Mouse (Mus musculus) fibroblast of lung, adult 2 months (primary cell): ENCODE data around the gene Tex2.
"Not testable (repeated sequence)": the region's sequence is repeated elsewhere in the genome, so short reads cannot be mapped to it uniquely, and the experiment has no call there.

Experiments
- DNase-seq: peaks from one replicate; pipeline ENCODE4 v3.0.0-alpha.2; 2011; ENCODE audit warnings: low read depth

The Tex2 gene

DNA sequence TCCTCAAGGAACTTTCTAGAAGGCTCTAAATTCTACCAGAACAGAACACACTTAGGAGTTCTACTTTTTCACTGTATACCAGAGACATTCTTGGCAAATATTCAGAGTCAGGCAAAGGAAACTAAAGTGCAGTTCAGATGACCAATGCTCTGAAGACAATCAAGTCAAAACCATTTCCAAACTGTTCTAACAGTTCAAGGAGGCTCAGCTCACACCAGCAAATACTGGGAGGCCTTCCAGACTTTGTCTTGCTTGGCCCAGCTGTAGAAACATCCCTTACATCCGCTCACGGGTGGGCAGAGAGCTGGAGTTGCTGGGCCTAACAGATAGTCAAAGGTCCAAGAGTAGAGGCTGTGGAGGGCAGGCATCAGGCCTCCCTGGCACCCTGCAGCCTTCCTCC lies 34.1 kb downstream of the Tex2 start:
- DNase-seq: no peak

DNA sequence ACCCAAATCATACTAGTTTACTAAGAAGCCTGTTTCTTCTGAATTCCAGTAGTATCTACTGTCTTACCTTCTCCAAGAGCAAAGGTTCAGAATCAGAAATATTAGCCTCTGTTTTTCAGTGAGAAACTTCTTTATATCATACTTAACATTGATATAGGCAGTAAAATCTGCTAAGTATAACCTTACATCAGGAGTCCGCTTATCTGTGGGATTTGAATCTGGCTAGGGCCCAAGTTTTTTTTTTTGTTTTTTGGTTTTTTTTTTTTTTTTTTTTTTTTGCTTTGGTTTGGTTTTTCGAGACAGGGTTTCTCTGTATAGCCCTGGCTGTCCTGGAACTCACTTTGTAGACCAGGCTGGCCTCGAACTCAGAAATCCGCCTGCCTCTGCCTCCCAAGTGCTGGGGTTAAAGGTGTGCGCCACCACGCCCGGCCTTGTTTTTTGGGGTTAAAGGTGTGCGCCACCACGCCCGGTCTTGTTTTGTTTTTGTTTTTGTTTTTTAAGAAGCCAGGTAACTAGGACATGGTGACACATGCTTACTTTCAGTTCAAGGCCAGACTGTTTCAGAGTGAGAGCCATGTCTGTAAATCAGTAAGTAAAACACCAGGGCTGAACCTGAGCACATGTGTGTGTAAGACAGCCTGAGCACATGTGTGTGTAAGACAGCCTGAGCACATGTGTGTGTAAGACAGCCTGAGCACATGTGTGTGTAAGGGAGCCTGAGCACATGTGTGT lies 35.4 kb downstream of the Tex2 start:
- DNase-seq: not testable (repeated sequence)

DNA sequence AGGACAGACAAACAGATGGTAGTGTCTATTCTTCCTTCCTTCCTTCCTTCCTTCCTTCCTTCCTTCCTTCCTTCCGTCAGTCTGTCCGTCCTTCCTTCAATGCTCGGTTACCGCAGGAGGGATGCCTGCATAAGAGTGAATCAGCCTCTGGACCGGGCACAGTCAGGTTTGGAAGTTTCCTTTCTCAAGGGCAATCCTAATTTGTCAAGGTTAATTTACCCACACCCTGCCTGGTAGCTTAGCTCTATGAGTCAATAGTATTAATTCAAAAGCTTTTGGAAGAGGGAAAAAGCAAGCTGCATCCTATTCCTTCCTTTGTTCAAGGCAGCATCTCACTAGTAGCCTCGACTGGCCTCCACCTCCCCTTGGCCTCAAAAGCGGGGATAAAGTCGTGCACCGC lies 38.8 kb downstream of the Tex2 start:
- DNase-seq: no peak

DNA sequence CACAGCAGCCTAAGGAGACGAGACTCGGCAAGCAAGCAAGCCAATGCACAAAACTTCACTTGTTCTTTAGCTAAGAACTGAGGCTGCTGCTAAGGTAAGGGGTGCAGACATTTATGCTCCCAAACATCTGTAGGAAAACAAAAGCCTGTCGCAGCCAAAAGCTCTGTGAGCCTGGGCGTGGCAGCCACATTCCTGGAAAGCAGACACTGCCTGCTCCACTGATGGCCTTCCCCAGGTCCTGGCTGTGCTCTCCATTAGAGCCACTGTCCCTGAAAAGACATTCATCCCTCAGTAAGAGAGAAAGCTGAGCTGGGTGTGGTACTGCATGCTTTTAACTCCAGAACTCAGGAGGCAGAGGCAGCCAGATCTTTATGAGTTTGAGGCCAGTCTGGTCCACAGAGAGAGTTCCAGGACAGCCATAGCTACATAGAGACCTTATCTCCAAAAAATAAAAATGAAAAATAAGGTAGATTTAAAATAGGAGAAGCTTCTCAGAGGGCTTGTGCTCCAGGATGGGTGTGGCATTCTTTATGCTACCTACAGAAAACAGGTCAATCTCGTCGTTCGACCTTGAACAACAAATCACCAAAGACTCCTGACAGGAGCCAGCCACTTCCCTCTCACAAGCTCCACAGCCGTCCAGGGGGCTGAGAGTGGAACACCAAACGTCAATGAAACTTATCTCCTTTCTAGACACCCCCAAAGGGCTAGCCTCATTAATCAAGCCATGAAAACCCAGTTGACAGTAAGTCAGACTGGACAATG lies 39.6 kb downstream of the Tex2 start:
- no peak for DNase-seq

DNA sequence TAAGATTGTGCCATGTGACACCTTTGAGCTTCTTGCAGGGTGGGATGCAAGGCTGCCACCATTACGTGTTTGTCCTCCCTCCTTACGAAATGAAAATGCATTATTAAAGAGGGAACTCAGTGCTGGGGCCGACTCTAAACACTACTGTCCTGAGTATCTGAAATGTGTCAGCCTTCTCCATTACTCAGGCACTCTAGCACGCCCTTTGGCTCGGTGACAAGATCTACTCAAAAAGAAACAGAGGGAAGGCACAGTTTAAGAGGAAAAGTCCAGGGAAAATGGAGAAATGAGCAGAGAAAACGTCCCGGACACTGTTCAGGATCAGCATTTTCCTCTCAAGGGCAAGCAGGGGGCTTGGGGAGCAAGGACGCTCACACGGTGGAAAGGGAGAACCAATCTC lies 40.3 kb downstream of the Tex2 start:
- DNase-seq: no peak

DNA sequence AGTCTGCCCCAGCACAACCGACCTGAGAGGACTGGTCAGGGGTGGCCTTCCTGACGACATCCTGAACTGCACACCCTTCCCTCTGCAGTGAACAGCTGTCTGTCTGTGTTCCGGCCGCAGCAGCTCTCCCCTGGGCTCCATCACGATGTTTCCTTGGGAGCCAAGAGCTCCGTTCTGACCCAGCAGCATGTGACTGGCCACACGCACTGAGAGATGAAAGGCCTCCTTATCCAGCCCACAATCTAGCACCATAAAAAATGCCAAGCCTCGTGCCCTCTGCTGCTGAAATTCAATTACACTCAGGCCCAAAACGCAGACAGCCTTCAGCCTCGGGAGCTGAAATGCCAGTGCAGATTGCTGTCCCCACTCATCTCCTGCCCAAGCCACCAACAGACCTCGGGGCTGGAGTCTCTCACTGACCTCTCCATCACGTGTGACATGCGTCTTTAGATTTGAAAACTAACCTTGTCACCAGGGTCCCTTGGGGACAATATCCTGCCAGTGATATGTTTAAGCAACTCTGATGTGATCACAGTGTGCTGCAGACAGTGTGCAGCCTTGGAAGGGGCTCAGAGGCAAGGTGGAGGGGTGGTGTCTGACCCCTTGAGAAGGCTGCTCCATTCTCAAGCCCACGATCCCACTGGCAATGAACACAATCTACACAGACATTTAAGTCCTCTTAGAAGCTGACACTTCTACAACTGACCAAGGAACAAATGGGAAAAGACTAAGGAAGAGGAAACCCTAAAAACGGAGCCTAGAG lies 41.0 kb downstream of the Tex2 start:
- no peak for DNase-seq

DNA sequence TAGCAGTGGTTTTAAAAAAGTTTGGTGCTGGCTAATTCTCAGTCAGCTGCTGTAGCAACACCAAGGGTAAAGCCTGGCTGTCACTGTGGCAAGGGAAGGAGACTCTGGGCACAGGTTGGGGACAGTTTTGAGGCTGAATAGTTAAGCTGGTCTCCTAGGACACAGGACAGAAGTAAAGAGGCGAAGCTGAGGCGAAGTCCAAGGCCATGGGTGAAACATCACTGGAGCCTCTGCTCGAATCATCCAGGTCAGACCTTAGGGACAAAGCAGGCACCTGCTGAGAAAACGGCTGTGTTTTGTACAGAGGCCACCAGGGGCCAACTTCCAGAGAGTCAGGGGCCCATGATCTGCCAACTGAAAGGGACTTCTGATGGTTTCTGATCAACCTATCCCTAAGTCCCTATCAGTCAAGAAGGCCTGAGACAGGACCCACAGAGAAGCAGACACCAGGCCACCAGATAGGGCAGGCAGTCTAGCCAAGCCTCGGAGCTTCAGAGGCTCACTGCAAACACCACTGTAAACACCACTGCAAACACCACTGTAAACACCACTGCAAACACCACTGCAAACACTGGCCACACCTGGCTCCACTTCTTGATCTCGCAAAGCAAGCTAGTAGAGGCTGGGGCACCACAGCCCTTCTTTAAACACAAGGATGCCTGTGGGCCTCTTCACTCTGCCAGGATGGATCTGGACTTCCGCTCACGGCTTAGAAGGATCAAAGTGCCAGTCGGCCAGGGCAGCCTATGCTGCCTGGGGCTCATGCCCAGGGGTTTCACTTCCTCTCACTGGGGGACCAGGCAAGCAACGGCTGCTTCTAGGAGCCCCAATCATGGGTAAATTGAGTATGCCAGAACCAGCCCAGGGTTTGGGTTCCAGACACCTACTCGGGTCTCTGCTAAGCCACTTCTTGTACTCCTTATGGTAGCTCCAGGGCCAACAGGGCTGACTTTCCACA lies 41.9 kb downstream of the Tex2 start:
- DNase-seq: no peak

DNA sequence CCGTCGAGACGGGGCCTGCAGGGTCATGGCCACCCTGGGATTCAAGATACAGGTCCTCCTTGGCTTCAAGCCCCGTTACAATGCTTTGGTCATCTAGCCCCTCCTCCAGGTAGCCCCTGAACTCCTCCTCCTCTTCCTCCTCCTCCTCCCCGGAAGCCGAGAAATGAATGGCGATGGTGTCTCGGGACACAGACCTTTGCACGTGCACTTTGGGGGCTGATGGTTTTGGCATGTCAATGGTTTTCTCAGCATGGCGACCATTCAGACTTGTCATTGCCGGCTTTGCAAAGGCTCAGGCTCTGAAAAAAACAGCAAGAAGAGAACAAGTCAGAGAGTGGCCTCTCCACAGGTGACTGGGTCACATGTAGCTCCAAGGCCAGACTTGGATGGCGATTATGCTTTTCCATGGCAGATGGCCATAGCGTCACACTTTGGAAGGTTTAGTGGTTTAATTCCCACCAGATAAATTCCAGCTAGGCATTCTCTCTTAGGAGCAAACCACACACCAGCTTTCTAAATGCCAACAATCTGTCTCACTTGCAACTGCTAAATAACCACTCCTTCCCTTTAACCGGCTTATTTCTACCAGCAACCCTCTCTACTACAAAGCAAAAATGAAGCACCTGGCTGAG lies 44.8 kb downstream of the Tex2 start:
- DNase-seq: no peak

DNA sequence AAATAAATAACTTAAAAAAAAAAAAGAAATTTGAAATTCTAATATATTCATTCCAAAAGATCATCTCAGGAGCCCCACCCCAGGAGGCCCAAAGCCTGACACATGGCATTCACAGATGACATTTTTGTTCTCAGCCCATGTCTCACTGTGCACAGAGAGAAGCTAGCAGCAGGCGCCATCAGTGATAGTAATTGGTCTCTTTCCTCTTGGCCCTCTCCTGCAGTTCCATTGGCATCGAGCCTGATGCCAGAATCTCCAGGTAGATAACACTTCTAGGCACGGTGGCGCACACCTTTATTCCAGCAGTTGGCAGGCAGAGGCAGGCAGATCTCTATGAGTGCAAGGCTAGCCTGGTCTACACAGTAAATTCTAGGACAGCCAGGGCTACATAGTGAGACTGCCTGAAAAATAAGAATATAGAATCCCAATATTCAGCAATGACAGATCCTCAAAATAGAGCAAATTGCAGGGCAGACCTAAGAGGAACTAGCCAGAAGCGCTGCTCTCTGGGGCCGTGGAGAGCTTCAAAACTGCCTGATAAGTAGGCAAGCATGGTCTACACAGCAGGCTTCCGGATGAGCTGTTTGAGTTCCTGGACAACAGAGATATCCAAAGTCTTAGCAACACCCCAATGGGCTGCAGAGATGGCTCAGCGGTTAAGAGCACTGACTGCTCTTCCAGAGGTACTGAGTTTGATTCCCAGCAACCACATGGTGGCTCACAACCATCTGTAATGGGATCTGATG lies 47.0 kb downstream of the Tex2 start:
- no peak for DNase-seq

DNA sequence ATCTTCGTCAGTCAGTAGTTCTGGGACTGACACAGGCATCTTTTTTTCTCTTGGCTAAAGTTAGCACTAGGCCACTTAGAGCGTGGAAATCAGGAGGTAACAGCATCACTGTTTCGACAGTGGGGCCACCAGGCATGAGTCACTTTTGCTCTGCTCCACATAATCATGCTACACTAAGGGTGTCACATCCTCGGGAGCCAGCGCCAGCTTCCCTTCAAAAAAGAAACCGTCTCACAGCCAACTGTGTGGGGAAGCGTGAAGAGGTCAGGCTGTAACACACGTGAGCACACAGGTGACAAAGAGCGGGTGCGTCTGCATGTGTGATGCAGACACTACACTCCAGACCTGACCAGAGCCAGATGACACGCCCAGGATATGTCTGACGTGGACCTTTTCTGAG lies 49.0 kb downstream of the Tex2 start:
- no peak for DNase-seq

DNA sequence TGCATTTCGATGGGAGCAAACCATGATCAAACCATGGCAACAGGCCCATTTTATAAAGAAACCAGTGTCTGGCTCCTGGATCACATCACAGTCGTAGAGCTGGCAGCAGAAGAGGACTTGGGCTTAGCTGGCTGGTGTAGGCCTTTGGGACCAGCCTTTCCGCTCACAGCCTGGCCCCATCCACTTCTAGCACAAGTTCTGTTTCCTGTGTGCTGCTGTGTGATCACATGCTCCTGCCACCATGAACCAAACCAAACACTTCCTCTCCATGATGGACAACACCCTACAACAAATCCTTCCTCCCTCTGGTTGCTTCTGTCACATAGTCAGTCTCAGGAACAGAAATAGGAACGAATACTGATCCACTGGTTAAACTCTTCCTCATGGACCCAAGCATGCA lies 50.5 kb downstream of the Tex2 start:
- no peak for DNase-seq

DNA sequence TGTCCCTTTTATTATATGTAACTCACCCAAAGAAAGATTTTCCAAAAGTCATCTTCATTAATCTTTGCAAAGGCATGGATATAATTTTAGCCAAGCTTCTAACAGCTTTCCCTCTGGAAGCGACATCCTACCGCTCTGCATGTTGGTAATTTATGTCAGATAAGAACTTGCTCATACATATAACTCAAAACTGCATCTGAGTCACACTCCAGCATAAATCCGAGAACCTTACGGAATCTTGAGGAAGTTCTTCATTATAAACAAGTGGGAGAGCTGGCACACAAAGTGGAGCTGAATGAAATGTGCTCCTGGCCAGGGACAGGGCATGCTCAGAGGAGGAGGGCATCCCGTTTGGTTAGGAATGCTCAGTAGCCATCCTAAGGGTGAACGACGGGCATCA lies 53.5 kb downstream of the Tex2 start:
- DNase-seq: no peak

DNA sequence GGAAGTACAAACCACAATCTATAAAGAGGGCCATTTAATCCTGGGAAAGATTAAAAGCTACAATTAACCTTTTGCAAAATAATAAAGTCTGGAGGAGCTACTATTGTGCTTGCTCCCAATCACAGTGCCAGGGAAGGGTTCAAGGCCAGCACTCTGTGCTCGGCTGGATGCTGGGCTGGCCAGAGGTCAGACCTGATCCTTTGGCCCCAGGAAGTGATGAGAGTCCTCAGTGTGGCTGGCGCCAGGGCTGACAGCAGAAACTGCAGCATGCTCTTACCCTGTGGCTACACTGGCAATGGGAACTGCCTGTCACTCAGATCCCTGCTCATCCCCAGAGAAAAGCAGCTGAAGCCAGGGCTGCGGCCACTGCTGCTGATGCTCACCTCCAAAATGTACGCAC lies 55.2 kb downstream of the Tex2 start:
- DNase-seq: no peak

DNA sequence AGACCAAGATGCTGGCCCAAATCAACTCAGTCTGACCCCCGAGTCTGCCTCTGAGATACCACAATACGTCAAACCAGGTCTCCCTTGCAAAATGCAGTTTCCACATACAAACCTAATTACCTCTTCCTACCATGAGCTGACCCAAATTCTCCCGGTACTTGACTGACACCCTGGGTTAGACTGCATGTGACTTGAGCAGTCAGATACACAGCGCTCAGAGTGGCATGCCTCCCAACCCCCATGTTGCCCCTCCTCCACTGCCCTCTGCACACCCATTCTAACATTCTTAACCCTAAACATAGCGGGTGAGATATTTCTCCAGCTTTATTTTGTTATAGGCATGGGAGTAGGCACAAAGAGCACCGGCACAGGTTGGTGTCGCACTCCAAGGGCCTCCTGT lies 55.8 kb downstream of the Tex2 start:
- no peak for DNase-seq

DNA sequence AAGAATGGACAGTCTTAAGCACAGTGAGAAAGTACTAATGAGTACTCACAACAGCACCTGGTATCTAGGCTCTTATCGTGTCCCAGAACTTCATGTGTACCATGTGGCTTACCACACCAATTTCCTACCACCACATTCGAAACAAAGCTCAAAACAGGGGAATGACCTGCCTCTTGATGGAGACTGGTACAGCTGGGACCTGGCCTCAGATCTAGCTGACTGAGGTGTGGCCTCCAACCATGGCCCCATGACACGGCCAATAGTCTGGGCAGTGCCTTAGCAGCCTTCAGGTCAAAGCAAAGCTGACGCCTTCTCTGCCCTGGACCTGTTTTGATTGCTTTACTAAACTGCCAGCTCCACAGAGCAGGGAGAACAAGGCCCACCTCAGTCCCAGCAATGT lies 56.5 kb downstream of the Tex2 start:
- no peak for DNase-seq

DNA sequence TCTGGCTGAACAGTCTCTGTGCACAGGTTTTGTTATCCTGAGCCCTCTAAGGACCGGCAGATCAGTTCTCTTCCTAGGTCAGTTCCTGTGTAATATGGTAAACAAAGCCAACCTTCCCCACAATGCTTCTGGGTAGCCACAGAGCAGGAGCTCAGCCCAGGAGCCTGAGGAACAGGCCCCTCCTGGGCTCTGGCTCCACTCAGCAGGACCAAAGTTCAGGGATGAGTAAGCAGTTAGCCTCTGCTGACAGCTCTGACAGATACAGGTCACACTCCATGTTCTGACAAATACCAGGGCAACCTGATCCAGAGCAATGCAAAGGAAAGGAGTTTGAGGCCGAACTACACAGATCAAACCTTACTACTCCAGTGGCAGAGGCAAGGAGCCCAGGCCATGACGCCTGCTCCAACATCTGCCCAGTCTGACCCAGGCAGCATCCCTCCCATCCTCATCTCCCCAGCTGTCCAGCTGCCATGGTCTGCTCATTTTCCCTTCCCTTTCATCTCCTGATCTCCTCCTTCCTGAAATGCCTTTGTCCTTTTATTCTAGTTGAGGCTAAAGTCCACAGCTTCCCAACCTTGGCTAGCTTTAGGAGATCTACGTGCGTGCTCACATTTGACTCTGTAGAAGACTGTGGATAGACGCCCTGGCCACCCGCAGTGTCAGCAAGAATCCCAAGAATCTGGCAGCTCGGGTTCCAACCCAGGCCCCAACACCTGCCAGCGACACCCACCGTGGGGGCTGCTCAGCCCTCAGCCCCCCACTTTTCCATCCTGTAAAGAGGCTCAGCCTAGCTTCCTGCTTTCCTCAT lies 57.2 kb downstream of the Tex2 start:
- DNase-seq: no peak

DNA sequence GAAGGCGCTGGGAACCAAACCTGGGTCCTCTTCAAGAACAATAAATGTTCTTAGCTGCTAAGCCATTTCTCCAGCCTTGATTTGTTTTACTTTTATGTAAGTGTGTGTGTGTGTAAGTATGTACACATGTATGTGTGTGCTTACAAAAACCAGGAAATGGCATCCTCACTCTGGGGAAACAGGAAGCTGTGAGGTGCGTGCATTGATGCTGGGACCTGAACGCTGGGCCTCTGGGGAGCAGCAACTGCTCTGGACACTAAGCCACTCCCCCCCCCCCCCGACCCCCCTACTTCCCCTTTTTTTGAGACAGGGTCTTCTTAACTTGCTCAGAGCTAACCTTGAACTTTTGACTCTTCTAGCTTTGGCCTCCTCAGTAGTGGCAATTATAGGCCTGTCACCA lies 62.8 kb downstream of the Tex2 start:
- no peak for DNase-seq

DNA sequence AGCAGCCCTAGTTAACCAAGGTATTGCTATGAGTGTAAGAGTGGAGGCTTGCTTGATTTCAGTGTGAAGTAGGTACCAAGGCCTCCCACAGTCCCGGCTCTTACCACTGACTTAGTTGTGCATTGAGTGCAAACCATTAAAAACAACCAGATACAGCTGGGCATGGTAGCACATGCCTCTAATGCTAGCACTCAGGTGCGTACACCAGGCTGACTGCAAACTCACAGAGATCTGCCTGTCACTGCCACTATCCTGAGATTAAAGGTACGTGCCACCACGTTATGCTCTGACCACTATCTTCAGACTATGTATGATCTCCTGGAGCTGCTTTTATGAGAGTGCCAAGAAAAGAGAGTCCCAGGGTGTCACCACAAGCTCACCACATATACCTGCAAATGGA lies 67.1 kb downstream of the Tex2 start:
- no peak for DNase-seq

DNA sequence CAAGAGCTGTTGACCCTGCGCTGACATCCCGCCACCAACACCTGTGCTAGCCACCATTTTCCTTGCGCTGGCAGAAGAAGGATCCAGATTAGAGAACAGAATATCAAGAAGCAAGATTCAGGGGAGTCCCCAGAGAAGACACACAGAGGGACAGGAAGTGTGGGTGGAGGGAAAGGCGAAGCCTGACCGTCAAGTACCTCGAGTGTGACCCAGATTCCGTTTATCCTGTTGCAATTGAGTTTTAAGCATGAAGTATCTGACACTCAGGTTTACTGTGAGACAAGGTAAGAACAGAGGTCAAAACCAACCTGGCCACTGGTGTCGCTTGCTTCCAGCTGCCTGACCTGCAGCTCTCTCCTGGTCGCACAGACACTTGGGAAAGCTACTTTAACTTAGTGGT lies 68.3 kb downstream of the Tex2 start:
- no peak for DNase-seq

DNA sequence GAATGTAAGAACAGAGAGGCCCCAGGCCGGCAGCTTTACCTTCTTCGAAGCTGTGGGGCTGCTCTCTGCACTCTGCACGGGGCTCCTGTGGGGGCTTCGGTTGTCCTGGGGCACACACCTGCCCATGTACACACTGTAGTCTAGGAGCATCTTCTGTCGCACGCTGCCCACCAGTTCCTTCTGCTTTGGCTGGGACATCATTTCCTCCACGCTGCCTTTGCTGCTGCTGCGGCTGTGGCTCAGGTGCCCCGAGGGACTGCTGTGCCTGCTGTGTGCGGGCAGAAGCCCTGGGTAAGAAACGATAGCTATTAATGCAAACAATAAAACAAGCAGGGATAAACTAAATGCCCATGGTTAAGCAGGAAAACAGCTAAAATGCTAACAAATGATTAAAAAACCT lies 69.1 kb downstream of the Tex2 start:
- no peak for DNase-seq
